Mouse (Mus musculus) stomach, postnatal 0 days (tissue): ENCODE data around the gene Olfr1333. TPM values are rescaled to one million over a fixed set of nuclear protein-coding genes. Genes with fewer than 3 reads are reported as not detected.

Experiments
- ATAC-seq: fragments of 200-750 bp; cut with Nextera tagmentation; 2 replicates; pipeline ENCODE4 v1.8.0; 2017; ENCODE audit not compliant: low FRiP score, low TSS enrichment
- DNase-seq: peaks from one replicate; pipeline ENCODE4 v3.0.0-alpha.2; 2016; ENCODE audit warnings: low spot score
- H3K27ac ChIP-seq: fragments of 300-500 bp; sonication (generic); replicated peaks from 2 replicates; pipeline ENCODE4 v1.5.1; 2014; ENCODE audit warnings: mild to moderate bottlenecking, control low read depth
- H3K27me3 ChIP-seq: fragments of 300-500 bp; sonication (generic); 2 replicates; pipeline ENCODE4 v1.6.1; 2014; ENCODE audit warnings: low read length; ENCODE audit not compliant: control insufficient read depth, insufficient read depth
- H3K36me3 ChIP-seq: fragments of 300-500 bp; sonication (generic); 2 replicates; pipeline ENCODE4 v1.6.1; 2014; ENCODE audit warnings: low read length, mixed read lengths; ENCODE audit not compliant: control insufficient read depth, insufficient read depth
- H3K4me1 ChIP-seq: fragments of 300-500 bp; sonication (generic); replicated peaks from 2 replicates; pipeline ENCODE4 v1.6.1; 2014; ENCODE audit warnings: antibody characterized with exemption; ENCODE audit not compliant: control insufficient read depth, insufficient read depth
- H3K4me2 ChIP-seq: fragments of 300-500 bp; sonication (generic); replicated peaks from 2 replicates; pipeline ENCODE4 v1.6.1; 2014; ENCODE audit warnings: low read depth, mild to moderate bottlenecking, control low read depth, moderate library complexity
- H3K4me3 ChIP-seq: fragments of 300-500 bp; sonication (generic); 2 replicates; pipeline ENCODE4 v1.5.1; 2014; ENCODE audit warnings: low read depth, low read length, control low read depth
- H3K9ac ChIP-seq: fragments of 300-500 bp; sonication (generic); 2 replicates; pipeline ENCODE4 v1.6.1; 2014; ENCODE audit warnings: mild to moderate bottlenecking, low read length, control low read depth, mixed read lengths
- H3K9me3 ChIP-seq: fragments of 300-500 bp; sonication (generic); 2 replicates; pipeline ENCODE4 v1.6.1; 2016; ENCODE audit warnings: low read length; ENCODE audit not compliant: control insufficient read depth
- CTCF ChIP-seq: IDR thresholded peaks from 2 replicates; pipeline ENCODE4 v1.5.1; 2016; ENCODE audit warnings: antibody characterized with exemption, low read depth, mild to moderate bottlenecking, moderate library complexity
- EP300 ChIP-seq: optimal IDR thresholded peaks from 2 replicates; pipeline ENCODE3; 2016; ENCODE audit warnings: antibody characterized with exemption
- WGBS: fragments of 180-500 bp; shearing (Covaris S2); extraction: QIAGEN DNeasy Blood & Tissue Kit; methylation state at CpG from one replicate; pipeline ENCODE4 v1.1.7; 2014; 5-methylcytosine and 5-hydroxymethylcytosine counted together
- polyA plus RNA-seq: library from polyadenylated mRNA; unstranded; fragments of >200 nt; fragmentation: Nextera tagmentation; extraction: Ambion mirVana; gene quantifications from 2 replicates; pipeline ENCODE4 v1.2.1, GENCODE M21; 2015

Olfr1333 gene
- polyA plus RNA-seq, result not detected in 2 replicates

- no peak within 1 kb of the TSS for H3K4me3 ChIP-seq
- H3K27me3 ChIP-seq, result no peaks in the 10 kb centered on the region
- no peaks in the 10 kb centered on the region for H3K4me1 ChIP-seq
- no peak within 1 kb of the TSS for H3K9ac ChIP-seq
- TF ChIP-seq CTCF (no peak), EP300 (no peak)
- DNase-seq (no peak), ATAC-seq (no peak)
- H3K4me2 ChIP-seq, result no peak within 1 kb of the TSS
- H3K27ac ChIP-seq, result no peak within 1 kb of the TSS
- H3K9me3 ChIP-seq, result no peaks in the 10 kb centered on the region
- H3K36me3 ChIP-seq, result no peaks in the 10 kb centered on the region
- 100% methylated on average over 1 of the region's 1 CpGs for WGBS
Measured at GRCm38 (mm10) chr4:118836179-118836578, at the start of gene Olfr1333. Olfr1333 (minus strand) TSS chr4:118836279.

- H3K4me1 ChIP-seq, result no peaks in the 10 kb centered on the region
- no peaks in the 10 kb centered on the region for H3K27me3 ChIP-seq
- TF ChIP-seq CTCF, result no peak
- TF ChIP-seq EP300, result no peak
- H3K4me2 ChIP-seq, result no peak overlapping the region
- no peaks in the 10 kb centered on the region for H3K9me3 ChIP-seq
- ATAC-seq (no peak), DNase-seq (no peak)
- H3K27ac ChIP-seq, result no peak overlapping the region
- no peak overlapping the region for H3K9ac ChIP-seq
- no peak overlapping the region for H3K4me3 ChIP-seq
- no peaks in the 10 kb centered on the region for H3K36me3 ChIP-seq
Measured at GRCm38 (mm10) chr4:118867566-118867965, 31.5 kb upstream of the Olfr1333 start.

- no peak within 1 kb of the TSS for H3K4me3 ChIP-seq
- H3K9me3 ChIP-seq, result no peaks in the 10 kb centered on the region
- H3K9ac ChIP-seq, result no peak within 1 kb of the TSS
- no peaks in the 10 kb centered on the region for H3K36me3 ChIP-seq
- no peak within 1 kb of the TSS for H3K4me2 ChIP-seq
- ATAC-seq, result no peak
- no peak for DNase-seq
- no peak for TF ChIP-seq EP300
- no peaks in the 10 kb centered on the region for H3K4me1 ChIP-seq
- H3K27me3 ChIP-seq, result no peaks in the 10 kb centered on the region
- 100% methylated on average over 1 of the region's 1 CpGs for WGBS
- no peak within 1 kb of the TSS for H3K27ac ChIP-seq
Measured at GRCm38 (mm10) chr4:118864349-118864748, 28.3 kb upstream of the Olfr1333 start, which contains the start of gene Olfr1331. Olfr1331 (plus strand) TSS chr4:118864649.

GRCm38 (mm10) chr4:118862704-118863103, 26.6 kb upstream of the Olfr1333 start:
- ATAC-seq, result no peak
- no peak overlapping the region for H3K4me3 ChIP-seq
- H3K27ac ChIP-seq, result no peak overlapping the region
- H3K4me2 ChIP-seq, result no peak overlapping the region
- no peaks in the 10 kb centered on the region for H3K27me3 ChIP-seq
- TF ChIP-seq EP300, result no peak
- no peak for TF ChIP-seq CTCF
- no peaks in the 10 kb centered on the region for H3K4me1 ChIP-seq
- H3K36me3 ChIP-seq, result no peaks in the 10 kb centered on the region
- 67% methylated on average over 4 of the region's 4 CpGs for WGBS
- no peak overlapping the region for H3K9ac ChIP-seq
- no peaks in the 10 kb centered on the region for H3K9me3 ChIP-seq
- DNase-seq, result no peak

GRCm38 (mm10) chr4:118861791-118862190, 25.7 kb upstream of the Olfr1333 start:
- WGBS, result 83% methylated on average over 1 of the region's 1 CpGs
- DNase-seq, result no peak

GRCm38 (mm10) chr4:118818921-118819320, 17.2 kb downstream of the Olfr1333 start:
- no peaks in the 10 kb centered on the region for H3K9me3 ChIP-seq
- DNase-seq (no peak), ATAC-seq (no peak)
- no peak for TF ChIP-seq EP300
- no peak for TF ChIP-seq CTCF
- H3K4me3 ChIP-seq, result no peak overlapping the region
- no peak overlapping the region for H3K27ac ChIP-seq
- H3K9ac ChIP-seq, result no peak overlapping the region
- WGBS, result 70% methylated on average over 1 of the region's 1 CpGs
- H3K4me1 ChIP-seq, result no peaks in the 10 kb centered on the region
- no peak overlapping the region for H3K4me2 ChIP-seq
- no peaks in the 10 kb centered on the region for H3K36me3 ChIP-seq
- no peaks in the 10 kb centered on the region for H3K27me3 ChIP-seq

More at GRCm38 (mm10) chr4:118861791-118862190, 25.7 kb upstream of the Olfr1333 start:
- no peak overlapping the region for H3K27ac ChIP-seq
- H3K4me1 ChIP-seq, result no peaks in the 10 kb centered on the region
- H3K9me3 ChIP-seq, result no peaks in the 10 kb centered on the region
- no peak for ATAC-seq
- no peaks in the 10 kb centered on the region for H3K36me3 ChIP-seq
- H3K9ac ChIP-seq, result no peak overlapping the region
- TF ChIP-seq EP300 (no peak), CTCF (no peak)
- no peaks in the 10 kb centered on the region for H3K27me3 ChIP-seq
- no peak overlapping the region for H3K4me3 ChIP-seq
- H3K4me2 ChIP-seq, result no peak overlapping the region
